Mouse (Mus musculus): Measurements from ENCODE around the gene Mphosph9.

The Mphosph9 gene

GRCm38 (mm10) chr5:124352141-124352920, 24.6 kb upstream of the Mphosph9 start:
- CTCF ChIA-PET: interaction anchor here in 3 of 4 experiments (0.5 to 1.8 kb wide), 15 partner anchors 9 to 953 kb away, joined by 3 to 10 read pairs (median 5); partner anchors contain the start of gene Ccdc62 (in 1 of the 3)
- POLR2A ChIA-PET: interaction anchor here (0.5 to 8.2 kb wide), 37 partner anchors 10 to 1232 kb away, joined by 3 to 58 read pairs (median 4); partner anchors contain the start of genes 2810006K23Rik (in 3 of the 4), Mphosph9 (in 3 of the 4), Rilpl2 (in 3 of the 4) and Kmt5a (in 2 of the 4)

- ChIA-PET CTCF (interaction anchor here in 3 of 4 experiments (0.5 to 1.8 kb wide), 10 partner anchors 9 to 952 kb away, joined by 3 to 10 read pairs (median 6); no protein-coding TSS in a partner anchor), POLR2A (interaction anchor here (0.5 to 8.2 kb wide), 36 partner anchors 8 to 1231 kb away, joined by 3 to 58 read pairs (median 4); partner anchors contain the start of genes 2810006K23Rik (in 3 of the 4), Mphosph9 (in 3 of the 4), Rilpl2 (in 3 of the 4) and Kmt5a (in 2 of the 4))
Measured at GRCm38 (mm10) chr5:124351604-124352003, 23.8 kb upstream of the Mphosph9 start.

GRCm38 (mm10) chr5:124351111-124351560, 23.4 kb upstream of the Mphosph9 start:
- ChIA-PET POLR2A (interaction anchor here in 3 of 4 experiments (0.8 to 8.2 kb wide), 11 partner anchors 9 to 256 kb away, joined by 3 to 58 read pairs (median 4); partner anchors contain the start of genes 2810006K23Rik (in 2 of the 3), Mphosph9 (in 2 of the 3), Abcb9 (in 1 of the 3) and Cdk2ap1 (in 1 of the 3)), CTCF (interaction anchor here in 2 of 4 experiments (0.5 to 1.8 kb wide), 3 partner anchors 12 to 1138 kb away, joined by 3 to 10 read pairs (median 3); no protein-coding TSS in a partner anchor)

GRCm38 (mm10) chr5:124350350-124350749, 22.6 kb upstream of the Mphosph9 start:
- ChIA-PET CTCF (interaction anchor here in 1 of 4 experiments (1.4 kb wide), 1 partner anchor 427 kb away, joined by 3 read pairs; no protein-coding TSS in a partner anchor), POLR2A (interaction anchor here in 3 of 4 experiments (0.5 to 8.2 kb wide), 8 partner anchors 11 to 128 kb away, joined by 3 to 80 read pairs (median 6); partner anchors contain the start of genes 2810006K23Rik (in 2 of the 3), Mphosph9 (in 2 of the 3), Cdk2ap1 (in 1 of the 3) and Rilpl2 (in 1 of the 3))

- POLR2A ChIA-PET: interaction anchor here (1.3 to 8.2 kb wide), 7 partner anchors 10 to 61 kb away, joined by 3 to 80 read pairs (median 3); partner anchors contain the start of genes 2810006K23Rik (in 3 of the 4) and Mphosph9 (in 3 of the 4)
Measured at GRCm38 (mm10) chr5:124349196-124349595, 21.4 kb upstream of the Mphosph9 start.

GRCm38 (mm10) chr5:124342897-124343296, 15.1 kb upstream of the Mphosph9 start:
- POLR2A ChIA-PET: interaction anchor here (0.6 to 6.6 kb wide), 6 partner anchors 9 to 39 kb away, joined by 3 to 37 read pairs (median 3); partner anchors contain the start of genes 2810006K23Rik (in 2 of the 4) and Mphosph9 (in 2 of the 4)
- CTCF ChIA-PET: interaction anchor here in 1 of 4 experiments (1.5 kb wide), 1 partner anchor 9 kb away, joined by 7 read pairs; no protein-coding TSS in a partner anchor

More at GRCm38 (mm10) chr5:124349196-124349595, 21.4 kb upstream of the Mphosph9 start:
- CTCF ChIA-PET: no interaction called here

GRCm38 (mm10) chr5:124341753-124342339, 14.1 kb upstream of the Mphosph9 start:
- CTCF ChIA-PET: interaction anchor here in 1 of 4 experiments (0.8 to 1.5 kb wide), 3 partner anchors 11 to 77 kb away, joined by 3 to 7 read pairs (median 7); no protein-coding TSS in a partner anchor

GRCm38 (mm10) chr5:124338791-124339190, 11.0 kb upstream of the Mphosph9 start:
- ChIA-PET POLR2A (interaction anchor here in 3 of 4 experiments (0.5 to 6.7 kb wide), 16 partner anchors 9 to 1441 kb away, joined by 3 to 89 read pairs (median 6); partner anchors contain the start of genes 2810006K23Rik (in 3 of the 3), Mphosph9 (in 3 of the 3), Ccdc62 (in 1 of the 3) and Kmt5a (in 1 of the 3)), CTCF (interaction anchor here in 3 of 4 experiments (0.6 to 2.3 kb wide), 7 partner anchors 9 to 176 kb away, joined by 3 to 10 read pairs (median 4); partner anchors contain the start of genes 2810006K23Rik (in 1 of the 3) and Mphosph9 (in 1 of the 3))

More at GRCm38 (mm10) chr5:124341753-124342339, 14.1 kb upstream of the Mphosph9 start:
- POLR2A ChIA-PET: interaction anchor here in 3 of 4 experiments (1.0 to 6.7 kb wide), 6 partner anchors 8 to 28 kb away, joined by 3 to 58 read pairs (median 8); partner anchors contain the start of genes 2810006K23Rik (in 1 of the 3) and Mphosph9 (in 1 of the 3)

- ChIA-PET CTCF (interaction anchor here in 1 of 4 experiments (2.3 kb wide), 1 partner anchor 10 kb away, joined by 9 read pairs; the partner anchor contains the start of genes 2810006K23Rik and Mphosph9), POLR2A (interaction anchor here in 2 of 4 experiments (0.8 to 6.7 kb wide), 8 partner anchors 8 to 589 kb away, joined by 3 to 89 read pairs (median 22); partner anchors contain the start of genes 2810006K23Rik (in 2 of the 2), Mphosph9 (in 2 of the 2) and Rsrc2 (in 1 of the 2))
Measured at GRCm38 (mm10) chr5:124337909-124338308, 10.1 kb upstream of the Mphosph9 start.

- ChIA-PET POLR2A (interaction anchor here in 2 of 4 experiments (0.6 to 6.7 kb wide), 9 partner anchors 7 to 537 kb away, joined by 3 to 89 read pairs (median 4); partner anchors contain the start of genes 2810006K23Rik (in 2 of the 2) and Mphosph9 (in 2 of the 2)), CTCF (interaction anchor here in 1 of 4 experiments (0.6 kb wide), 1 partner anchor 52 kb away, joined by 3 read pairs; no protein-coding TSS in a partner anchor)
Measured at GRCm38 (mm10) chr5:124337103-124337502, 9.3 kb upstream of the Mphosph9 start.

- ChIA-PET POLR2A (interaction anchor here in 2 of 4 experiments (0.5 to 8.3 kb wide), 5 partner anchors 13 to 131 kb away, joined by 3 to 80 read pairs (median 4); no protein-coding TSS in a partner anchor), CTCF (interaction anchor here in 2 of 4 experiments (0.6 kb wide), 2 partner anchors 18 to 19 kb away, joined by 3 to 6 read pairs; no protein-coding TSS in a partner anchor)
Measured at GRCm38 (mm10) chr5:124334392-124334791, 6.6 kb upstream of the Mphosph9 start.

GRCm38 (mm10) chr5:124330086-124330485, 2.3 kb upstream of the Mphosph9 start:
- POLR2A ChIA-PET: interaction anchor here in 3 of 4 experiments (0.6 to 8.3 kb wide), 10 partner anchors 8 to 211 kb away, joined by 3 to 89 read pairs (median 8); partner anchors contain the start of gene Tmed2 (in 1 of the 3)
- CTCF ChIA-PET: interaction anchor here in 1 of 4 experiments (2.1 kb wide), 1 partner anchor 12 kb away, joined by 7 read pairs; no protein-coding TSS in a partner anchor

GRCm38 (mm10) chr5:124326829-124327228, 943 bp downstream of the Mphosph9 start:
- ChIA-PET POLR2A (interaction anchor here (0.5 to 8.3 kb wide), 82 partner anchors 8 to 853 kb away, joined by 3 to 89 read pairs (median 4); partner anchors contain the start of genes Kmt5a (in 3 of the 4), Rilpl2 (in 3 of the 4), Abcb9 (in 2 of the 4) and Arl6ip4 (in 2 of the 4)), CTCF (interaction anchor here in 1 of 4 experiments (1.2 to 1.3 kb wide), 2 partner anchors 242 to 326 kb away, joined by 3 to 6 read pairs; no protein-coding TSS in a partner anchor)

GRCm38 (mm10) chr5:124317648-124318047, 10.1 kb downstream of the Mphosph9 start:
- CTCF ChIA-PET: no interaction called here
- POLR2A ChIA-PET: interaction anchor here (0.9 to 5.7 kb wide), 9 partner anchors 9 to 222 kb away, joined by 3 to 38 read pairs (median 4); partner anchors contain the start of genes 2810006K23Rik (in 4 of the 4), Mphosph9 (in 4 of the 4) and Abcb9 (in 1 of the 4)

GRCm38 (mm10) chr5:124315941-124316340, 11.8 kb downstream of the Mphosph9 start:
- POLR2A ChIA-PET: interaction anchor here in 2 of 4 experiments (0.5 to 5.7 kb wide), 6 partner anchors 8 to 236 kb away, joined by 3 to 38 read pairs (median 4); partner anchors contain the start of genes 2810006K23Rik (in 2 of the 2) and Mphosph9 (in 2 of the 2)
- CTCF ChIA-PET: interaction anchor here in 1 of 4 experiments (1.2 kb wide), 1 partner anchor 12 kb away, joined by 3 read pairs; the partner anchor contains the start of genes 2810006K23Rik and Mphosph9

- POLR2A ChIA-PET: interaction anchor here in 3 of 4 experiments (0.5 to 5.7 kb wide), 8 partner anchors 8 to 236 kb away, joined by 3 to 38 read pairs (median 4); partner anchors contain the start of genes 2810006K23Rik (in 2 of the 3) and Mphosph9 (in 2 of the 3)
- CTCF ChIA-PET: interaction anchor here in 1 of 4 experiments (1.2 kb wide), 1 partner anchor 12 kb away, joined by 3 read pairs; the partner anchor contains the start of genes 2810006K23Rik and Mphosph9
Measured at GRCm38 (mm10) chr5:124315498-124315897, 12.3 kb downstream of the Mphosph9 start.

Measured in embryonic stem cell, embryonic (primary cell).